21 mouse cellular contexts compared by ENCODE assay signal in the genomic region with DNA sequence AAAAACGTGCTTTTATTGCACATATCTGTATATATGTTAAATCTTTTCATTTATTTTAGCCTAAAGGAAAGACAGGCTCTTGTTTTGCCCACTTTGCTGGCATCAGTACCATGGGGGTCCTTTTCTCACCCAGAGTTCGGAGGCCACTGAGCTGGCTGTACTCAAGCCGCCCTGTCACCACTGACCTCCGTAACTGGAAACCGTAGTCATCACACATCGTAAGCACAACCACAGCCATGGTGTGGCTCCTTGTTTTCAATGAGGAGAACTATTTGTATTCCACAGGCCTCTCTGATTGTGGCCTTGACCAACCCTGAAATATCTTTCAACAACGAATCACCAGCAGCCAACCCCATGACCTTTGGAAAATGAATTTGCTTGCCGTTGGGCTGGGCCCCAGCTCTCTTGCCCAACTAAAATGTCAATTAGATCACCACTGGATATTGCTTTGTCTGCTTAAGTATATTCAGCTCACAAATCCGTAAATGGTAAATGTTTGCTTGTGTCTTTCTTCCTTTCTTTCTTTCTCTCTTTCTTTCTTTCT.
DNase-seq lines count a peak whose midpoint lies in the region; ATAC-seq lines count a peak whose summit lies in the region.
"Had no signal": no experiment of that assay in that cellular context is flagged by ENCODE, and none has a peak within 500 bp of the region (broad histone marks: within the 10 kb centered on the region; RNA-seq: fewer than 3 reads in every experiment).

No protein-coding gene starts in this region.

- peaks cover 93% of the 10 kb centered on the region for H3K4me1 ChIP-seq in hindbrain, embryonic 10.5 days (replicated peaks)
- peaks cover 53% of the 10 kb centered on the region for H3K4me1 ChIP-seq in hindbrain, embryonic 12.5 days
- H3K4me1 ChIP-seq in limb, embryonic 10.5 days: peaks cover 66% of the 10 kb centered on the region
- H3K4me1 ChIP-seq: intestine, embryonic 15.5 days; megakaryocyte, embryonic 14.5 days had no signal

- WGBS in hindbrain, embryonic 10.5 days: 65% methylated on average over 9 of the region's 9 CpGs
- 61% methylated on average over 9 of the region's 9 CpGs for WGBS in hindbrain, embryonic 12.5 days
- WGBS in limb, embryonic 10.5 days: 65% methylated on average over 9 of the region's 9 CpGs

- peak overlapping the region; percentile 88 for H3K27ac ChIP-seq in hindbrain, embryonic 10.5 days
- no peak overlapping the region for H3K27ac ChIP-seq in hindbrain, embryonic 12.5 days
- 0 out of 2 replicates have a peak overlapping the region, but pooled peaks have one; percentile 21 for H3K27ac ChIP-seq in limb, embryonic 10.5 days
- H3K27ac ChIP-seq: embryonic facial prominence, embryonic 12.5 days; heart, embryonic 10.5 days; intestine, embryonic 15.5 days; neural tube, embryonic 12.5 days had no signal

- no peaks in the 10 kb centered on the region for H3K36me3 ChIP-seq in hindbrain, embryonic 10.5 days
- no peaks in the 10 kb centered on the region for H3K36me3 ChIP-seq in hindbrain, embryonic 12.5 days
- no peaks in the 10 kb centered on the region for H3K36me3 ChIP-seq in limb, embryonic 10.5 days
- H3K36me3 ChIP-seq: embryonic facial prominence, embryonic 12.5 days; heart, embryonic 10.5 days; intestine, embryonic 15.5 days; neural tube, embryonic 12.5 days had no signal

- no peak overlapping the region for H3K9ac ChIP-seq in hindbrain, embryonic 12.5 days
- H3K9ac ChIP-seq: embryonic facial prominence, embryonic 12.5 days; intestine, embryonic 15.5 days; lung, embryonic 14.5 days; neural tube, embryonic 12.5 days had no signal

- H3K4me2 ChIP-seq in hindbrain, embryonic 12.5 days (replicated peaks): no peak overlapping the region
- H3K4me2 ChIP-seq: embryonic facial prominence, embryonic 12.5 days; intestine, embryonic 15.5 days; lung, embryonic 14.5 days; neural tube, embryonic 12.5 days had no signal

- no peak overlapping the region for H3K4me3 ChIP-seq in hindbrain, embryonic 10.5 days
- no peak overlapping the region for H3K4me3 ChIP-seq in hindbrain, embryonic 12.5 days
- no peak overlapping the region for H3K4me3 ChIP-seq in limb, embryonic 10.5 days
- H3K4me3 ChIP-seq: embryonic facial prominence, embryonic 12.5 days; heart, embryonic 10.5 days; intestine, embryonic 15.5 days; megakaryocyte, embryonic 14.5 days; neural tube, embryonic 12.5 days had no signal

- no peaks in the 10 kb centered on the region for H3K9me3 ChIP-seq in hindbrain, embryonic 10.5 days
- H3K9me3 ChIP-seq in hindbrain, embryonic 12.5 days (replicated peaks): no peaks in the 10 kb centered on the region
- H3K9me3 ChIP-seq in limb, embryonic 10.5 days (replicated peaks): no peaks in the 10 kb centered on the region
- H3K9me3 ChIP-seq: embryonic facial prominence, embryonic 12.5 days; heart, embryonic 10.5 days; intestine, embryonic 15.5 days; megakaryocyte, embryonic 14.5 days; neural tube, embryonic 12.5 days had no signal

- ATAC-seq in hindbrain, embryonic 12.5 days (ENCODE audit: low FRiP score): no peak
- ATAC-seq: activated CD4-positive, CD25-positive, alpha-beta regulatory T cell, adult 4 months; intestine, embryonic 15.5 days; Patski had no signal

- 0 out of 2 replicates have a peak, but pooled peaks cover 3% of the 10 kb centered on the region for H3K27me3 ChIP-seq in hindbrain, embryonic 10.5 days (ENCODE audit: insufficient read depth, poor library complexity, severe bottlenecking)
- H3K27me3 ChIP-seq in hindbrain, embryonic 12.5 days: no peaks in the 10 kb centered on the region
- H3K27me3 ChIP-seq in limb, embryonic 10.5 days (ENCODE audit: low read depth, poor library complexity, severe bottlenecking): no peaks in the 10 kb centered on the region
- H3K27me3 ChIP-seq: embryonic facial prominence, embryonic 12.5 days; intestine, embryonic 15.5 days; neural tube, embryonic 12.5 days had no signal

- no peak for DNase-seq in hindbrain, embryonic 10.5 days (ENCODE audit: low spot score)
- peak; percentile 10 for DNase-seq in ovary, adult 18-20 months (ENCODE audit: low spot score)
- no peak for DNase-seq in ovary, postnatal 14 days (ENCODE audit: low spot score)
- DNase-seq in limb, embryonic 10.5 days (ENCODE audit: low spot score): no peak
- peak; percentile 41 for DNase-seq in lung, postnatal 36 days
- DNase-seq in layer of hippocampus, adult 18-20 months (ENCODE audit: low spot score in 2 of 2): no peak
- no peak for DNase-seq in left cerebral cortex, adult 9 months (ENCODE audit: low spot score in 2 of 2)
- DNase-seq: cerebellum, adult 2 months; gastrocnemius, postnatal 10 days; heart, postnatal 4 days; left cerebral cortex, postnatal 4 days; lung, embryonic 14.5 days; thymus, postnatal 36 days had no signal

Comparison
In these comparisons a context has a peak if more than half of its experiments do, and no peak if none do; other contexts are left out.
1. DNase-seq: peak in ovary, adult 18-20 months (single experiment) and lung, postnatal 36 days (single experiment); none in hindbrain, embryonic 10.5 days (single experiment), ovary, postnatal 14 days (single experiment), limb, embryonic 10.5 days (single experiment), layer of hippocampus, adult 18-20 months (0 of 2) and left cerebral cortex, adult 9 months (0 of 2).